Mouse (Mus musculus): ENCODE data around the gene Dedd2.

Dedd2 gene

DNA sequence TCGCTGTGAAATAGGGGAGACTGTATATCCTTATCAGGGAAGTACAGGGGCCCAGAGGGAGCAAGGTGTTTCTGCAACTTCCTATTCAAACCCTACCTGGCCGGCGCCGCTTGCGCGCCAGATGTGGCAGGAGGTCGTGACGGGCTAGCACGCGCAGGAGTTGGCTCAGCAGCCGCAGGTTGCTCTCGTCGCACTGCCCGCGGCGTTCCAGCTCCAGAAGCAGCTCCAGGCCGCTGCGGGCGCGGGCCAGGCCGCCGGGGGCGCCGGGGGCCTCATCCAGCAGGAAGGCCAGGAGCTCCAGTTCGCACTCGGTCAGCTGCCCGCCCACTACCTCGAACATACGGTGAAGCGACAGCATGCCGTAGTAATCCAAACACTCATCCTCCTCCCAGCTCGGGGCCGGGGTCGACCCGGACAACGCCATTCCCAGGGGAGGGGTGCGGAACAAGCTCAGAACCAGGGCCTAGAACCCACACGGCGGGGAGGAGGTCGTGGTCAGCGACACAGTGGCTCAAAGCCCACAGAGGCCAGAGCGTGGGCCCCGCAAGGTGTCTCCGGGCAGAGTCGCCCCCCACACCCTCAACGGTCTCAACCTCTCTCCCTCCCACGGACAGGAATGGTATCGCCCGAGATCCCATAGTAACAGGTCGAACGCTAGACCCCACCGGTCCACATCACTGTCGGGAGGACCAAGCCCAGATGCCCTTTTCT, 1.6 kb downstream of the Dedd2 start:
- DNase-seq, result peak; percentile 41 to 67

GRCm38 (mm10) chr7:25217653-25218395, 2.6 kb downstream of the Dedd2 start:
- peak; percentile 32 to 75 for DNase-seq

DNA sequence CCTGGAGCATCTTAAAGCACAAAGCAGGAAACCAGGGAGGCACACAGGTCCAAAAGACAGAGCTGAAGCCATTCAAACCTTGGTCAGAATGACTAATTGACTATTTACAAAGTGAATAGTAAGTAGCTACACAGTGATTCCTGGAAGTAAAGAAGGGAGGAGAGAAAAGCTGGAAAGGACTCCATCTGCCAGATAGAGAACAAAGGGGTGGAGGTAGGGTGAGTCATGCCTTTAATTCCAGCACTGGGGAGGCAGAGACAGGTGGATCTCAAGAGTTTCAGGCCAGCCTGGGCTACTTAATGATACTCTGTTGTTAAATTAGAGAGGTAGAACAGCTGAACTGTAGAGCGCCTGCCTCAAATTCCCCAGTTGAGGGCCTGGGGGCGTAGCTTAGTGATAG, 6.2 kb downstream of the Dedd2 start:
- no peak for DNase-seq

GRCm38 (mm10) chr7:25213099-25213498, 7.3 kb downstream of the Dedd2 start:
- no peak for DNase-seq

DNA sequence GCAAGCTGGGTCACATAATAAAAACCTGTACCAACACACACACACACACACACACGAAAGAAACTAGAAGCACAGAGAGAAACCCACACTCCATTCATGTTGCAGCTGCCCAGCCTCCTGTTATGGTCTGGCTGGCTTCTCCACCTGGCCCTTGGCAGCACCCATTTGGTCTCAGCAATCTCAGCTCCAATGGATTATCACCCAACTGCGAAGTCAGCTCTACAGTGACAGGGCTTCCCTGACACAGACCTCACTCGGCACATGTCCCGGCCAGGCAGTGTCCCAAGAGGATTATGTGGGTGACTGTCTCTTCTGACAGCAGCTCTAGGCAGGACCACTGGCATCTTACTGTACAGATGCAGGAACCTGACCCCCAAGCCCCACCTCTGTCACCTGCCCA, 9.9 kb downstream of the Dedd2 start:
- DNase-seq, result no peak

DNA sequence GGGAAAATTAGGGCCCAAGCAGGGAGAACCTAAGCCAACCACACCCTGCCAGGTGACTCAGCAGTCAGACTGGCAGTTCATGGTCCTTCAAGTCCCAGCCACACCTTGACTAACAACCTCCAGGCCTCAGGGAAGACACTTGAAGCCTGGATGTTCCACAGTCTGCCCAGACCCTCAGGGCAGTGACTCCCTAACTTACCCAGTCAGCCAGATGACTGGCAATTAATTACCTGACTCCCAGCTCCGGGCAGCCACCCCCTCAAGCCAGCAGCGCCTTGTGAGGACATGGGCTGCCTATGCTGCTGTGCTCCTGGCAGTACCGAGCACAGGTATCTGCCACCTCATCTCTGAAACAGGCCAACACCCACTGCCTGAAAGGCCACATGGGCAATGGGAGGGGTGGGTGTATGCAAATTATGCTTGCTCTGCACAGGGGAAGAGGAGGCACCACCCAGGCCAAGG, 11.2 kb downstream of the Dedd2 start:
- DNase-seq, result no peak

DNA sequence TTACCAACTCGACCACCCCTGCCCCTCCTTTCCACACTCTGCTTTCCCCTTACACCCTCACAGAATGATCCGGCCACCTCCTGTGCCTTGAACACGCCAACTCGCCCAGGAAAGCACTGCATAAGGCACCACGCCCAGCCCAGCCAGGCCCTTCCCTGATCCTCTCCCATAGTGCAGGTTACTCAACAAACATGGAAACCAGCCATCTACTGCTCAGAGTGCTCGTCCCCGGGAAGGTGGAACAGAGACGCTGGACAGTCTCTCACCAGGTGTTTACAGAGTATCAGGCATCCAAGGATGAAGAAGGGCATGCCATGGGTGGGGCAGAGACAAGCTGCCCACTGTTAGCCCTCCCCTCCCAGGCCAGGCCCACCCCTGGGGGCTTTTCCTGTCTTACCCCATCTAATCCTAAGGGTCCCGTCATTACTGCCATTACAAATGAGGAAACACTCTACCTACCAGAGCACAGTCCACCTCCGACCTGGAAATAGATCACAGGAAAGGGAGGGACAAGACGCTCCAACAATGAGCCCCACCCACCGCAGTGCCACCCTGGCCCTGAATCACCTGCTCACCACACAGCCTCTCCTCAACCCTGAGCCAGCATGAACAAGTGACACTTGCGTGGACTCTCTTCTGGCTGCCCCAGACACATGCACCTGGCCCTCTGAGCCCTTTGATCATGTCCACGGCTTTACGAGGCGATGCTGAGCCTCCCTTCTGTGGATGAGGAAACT, 14.2 kb downstream of the Dedd2 start:
- no peak for DNase-seq

DNA sequence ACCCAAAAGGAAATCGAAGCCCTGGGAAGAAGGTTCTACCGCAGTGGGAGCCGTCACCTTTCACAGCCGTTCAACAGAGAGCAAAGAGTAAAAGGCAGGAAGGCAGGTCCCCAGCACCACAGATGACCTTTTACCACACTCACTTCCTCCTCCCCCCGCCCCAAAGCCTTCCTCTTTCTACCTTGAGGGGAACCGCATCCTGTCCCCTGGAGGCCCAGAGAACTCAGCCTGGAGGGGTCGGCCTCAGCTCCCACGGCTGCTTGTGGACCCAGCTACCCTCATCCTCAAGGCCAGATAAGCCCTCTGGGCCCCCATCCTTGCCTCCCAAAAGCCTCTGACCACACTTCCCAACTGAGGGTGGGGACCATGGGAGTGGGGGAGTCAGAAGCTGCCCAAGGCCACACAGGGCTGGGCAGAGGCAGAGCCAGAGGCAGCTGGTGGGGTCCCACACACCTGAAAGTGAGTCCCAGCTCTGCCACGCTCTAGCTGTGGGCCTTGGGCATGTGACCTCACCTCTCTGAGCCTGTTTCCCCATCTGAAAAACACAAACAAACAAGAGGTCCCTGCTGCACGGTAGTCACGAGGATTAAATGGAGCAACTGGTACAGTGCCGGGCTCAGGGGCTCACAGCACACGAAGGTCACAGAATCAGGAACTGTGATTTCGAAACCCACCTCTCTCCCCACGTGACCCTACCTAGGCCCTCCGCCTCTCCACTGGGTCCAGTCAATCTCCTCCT, 14.9 kb downstream of the Dedd2 start:
- DNase-seq, result no peak

- peak in 1 of 2 experiments; percentile 38 for DNase-seq
Observed at GRCm38 (mm10) chr7:25203624-25204023, 16.8 kb downstream of the Dedd2 start.

DNA sequence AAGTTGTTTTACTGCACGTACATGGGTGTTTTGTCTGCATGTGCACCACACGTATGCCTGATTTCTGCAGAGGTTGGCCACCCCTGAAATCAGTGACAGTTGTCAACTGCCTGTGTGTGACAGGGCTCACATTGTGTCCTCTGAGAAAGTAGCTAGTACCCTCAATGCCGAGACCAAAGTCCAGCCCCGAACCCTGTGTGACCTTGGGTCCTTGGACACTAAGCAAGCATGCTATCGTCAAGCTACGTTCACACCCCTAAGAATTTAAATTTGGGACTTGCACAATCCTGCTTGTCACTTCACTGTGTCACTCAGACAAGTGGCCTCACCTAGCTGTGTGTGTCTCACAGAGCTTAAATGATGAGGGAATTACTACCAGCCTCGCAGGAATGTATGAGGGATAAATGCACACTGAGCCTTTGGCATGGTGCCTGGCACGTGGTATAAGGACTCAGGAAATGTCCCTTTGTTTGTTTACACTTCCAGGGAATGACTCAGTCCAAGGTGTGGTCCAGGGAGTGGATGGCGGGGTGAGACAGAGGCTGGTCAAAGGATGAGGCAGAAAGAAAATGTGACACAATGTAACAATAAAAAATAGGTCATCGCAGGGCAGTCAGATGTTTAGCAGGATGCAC, 22.9 kb downstream of the Dedd2 start:
- DNase-seq, result peak in 1 of 2 experiments; percentile 41

DNA sequence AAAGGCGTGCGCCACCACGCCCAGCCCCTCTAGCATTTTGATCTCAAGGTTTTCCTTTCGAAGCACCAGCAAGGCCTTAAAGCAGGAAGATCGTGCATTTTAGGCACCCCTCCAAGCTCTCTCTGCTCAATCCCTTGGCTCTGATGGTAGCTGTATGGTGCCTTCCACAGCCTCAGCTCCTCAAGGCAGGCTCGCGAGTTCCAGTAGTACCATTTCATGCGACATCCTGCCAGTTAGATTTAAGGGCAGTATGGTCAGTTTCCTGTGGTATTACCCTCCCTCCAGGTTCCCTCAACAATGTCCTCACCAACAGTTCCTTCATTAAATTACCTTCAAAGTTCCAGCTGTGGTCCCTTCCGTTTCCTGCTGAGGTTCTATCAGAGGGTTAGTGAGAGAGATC, 24.3 kb downstream of the Dedd2 start:
- no peak for DNase-seq

DNA sequence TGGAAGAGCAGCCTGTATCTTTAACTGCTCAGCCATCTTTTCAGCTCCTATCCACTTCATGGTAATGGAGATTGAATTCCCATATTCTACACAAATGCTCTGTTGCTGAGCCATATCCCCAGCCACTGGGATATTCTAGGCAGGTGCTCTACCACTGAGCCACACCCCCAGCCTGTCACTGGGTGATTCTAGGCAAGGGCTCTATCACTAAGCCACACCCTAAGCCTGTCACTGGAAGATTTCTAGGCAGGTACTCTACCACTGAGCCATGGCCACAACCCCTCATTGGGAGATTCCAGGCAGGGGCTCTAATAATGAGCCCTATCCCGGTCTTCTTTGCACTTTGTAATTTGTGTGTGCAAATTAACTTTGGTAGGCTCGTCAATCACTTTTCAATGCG, 25.3 kb downstream of the Dedd2 start:
- no peak for DNase-seq

DNA sequence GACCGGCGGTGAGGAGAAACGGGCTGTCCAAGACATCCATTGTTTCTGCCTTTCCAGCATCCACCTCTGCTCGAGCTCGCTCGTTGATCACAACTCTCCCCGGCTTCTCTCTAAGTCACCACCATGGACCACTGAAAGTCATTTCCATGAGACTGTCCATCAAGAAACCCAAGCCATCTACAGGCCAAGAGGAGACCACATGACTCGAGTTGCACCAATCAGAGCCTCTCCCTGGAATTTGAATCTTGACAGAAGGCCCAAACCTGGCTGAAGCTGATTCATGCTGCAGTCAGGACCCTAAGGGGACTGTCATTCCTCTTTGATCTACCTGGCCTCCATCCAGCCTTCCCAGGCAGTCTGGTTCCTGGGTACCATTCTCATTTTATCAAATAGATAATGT, 28.3 kb downstream of the Dedd2 start:
- no peak for DNase-seq

DNA sequence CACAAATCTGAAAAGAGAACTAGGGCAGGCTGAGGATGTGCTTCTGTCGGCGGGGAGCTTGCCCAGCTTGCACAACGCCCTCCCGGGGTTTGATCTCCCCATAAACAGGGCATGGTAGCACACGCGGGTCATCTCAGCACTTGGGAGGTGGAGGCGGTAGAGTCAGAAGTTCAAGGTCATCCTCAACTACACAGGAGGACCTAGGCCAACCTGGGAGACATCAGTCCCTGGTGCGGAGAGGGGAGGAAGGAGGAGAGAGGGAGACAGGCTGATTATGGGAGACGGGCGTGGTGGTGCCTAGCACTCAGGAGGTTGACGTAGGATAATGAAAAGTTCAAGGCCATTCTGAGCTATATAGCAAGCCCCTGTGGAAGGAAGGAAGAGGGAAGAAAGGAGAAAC, 29.6 kb downstream of the Dedd2 start:
- DNase-seq, result no peak

DNA sequence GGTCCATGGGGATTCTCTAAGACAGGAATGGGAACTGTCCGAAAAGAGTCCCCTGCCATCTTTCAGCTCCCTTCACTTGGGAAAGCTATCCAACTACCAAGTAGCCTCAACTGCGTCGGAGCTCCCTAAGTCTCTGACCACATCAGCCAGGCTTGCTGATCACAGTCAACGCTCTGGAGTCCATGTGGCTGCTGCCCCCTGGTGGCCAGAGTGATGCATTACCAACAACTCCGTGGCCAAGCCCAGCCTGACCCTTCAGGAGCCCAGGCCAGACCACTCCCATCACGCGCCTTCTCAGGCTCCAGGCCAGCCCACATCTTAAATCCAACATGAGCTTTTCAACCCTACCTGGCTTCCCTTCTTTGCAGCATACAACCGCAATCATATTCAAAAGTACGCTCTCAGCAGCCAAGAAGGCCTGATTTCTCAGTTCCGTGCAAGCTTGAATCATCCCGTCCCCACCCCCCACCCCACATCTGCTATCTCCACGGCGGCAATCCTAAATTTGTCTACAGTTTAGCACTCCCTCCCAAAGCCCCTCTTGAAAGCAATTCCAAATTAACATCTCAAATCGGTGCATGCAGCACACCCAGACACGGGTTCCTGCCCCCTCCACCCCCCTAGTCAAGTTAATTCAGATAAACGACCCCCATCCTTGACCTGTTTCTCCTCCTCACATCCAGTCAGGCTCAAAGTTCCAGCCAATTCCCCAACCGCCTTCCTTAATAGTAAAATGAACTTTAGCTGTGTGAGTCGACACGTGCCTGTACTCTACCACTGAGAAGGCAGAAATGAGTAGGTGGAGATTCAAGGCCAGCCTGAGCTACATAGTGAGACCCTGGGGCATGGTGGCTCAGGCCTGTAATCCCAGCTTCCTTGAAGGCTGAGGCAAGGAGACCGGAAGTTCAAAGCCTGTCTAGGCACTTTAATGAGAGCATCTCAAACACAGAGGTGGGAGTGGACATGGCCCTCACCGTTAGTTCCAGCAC, 32.5 kb downstream of the Dedd2 start:
- DNase-seq, result peak; percentile 84 to 85

GRCm38 (mm10) chr7:25184091-25184490, 36.3 kb downstream of the Dedd2 start:
- no peak for DNase-seq

DNA sequence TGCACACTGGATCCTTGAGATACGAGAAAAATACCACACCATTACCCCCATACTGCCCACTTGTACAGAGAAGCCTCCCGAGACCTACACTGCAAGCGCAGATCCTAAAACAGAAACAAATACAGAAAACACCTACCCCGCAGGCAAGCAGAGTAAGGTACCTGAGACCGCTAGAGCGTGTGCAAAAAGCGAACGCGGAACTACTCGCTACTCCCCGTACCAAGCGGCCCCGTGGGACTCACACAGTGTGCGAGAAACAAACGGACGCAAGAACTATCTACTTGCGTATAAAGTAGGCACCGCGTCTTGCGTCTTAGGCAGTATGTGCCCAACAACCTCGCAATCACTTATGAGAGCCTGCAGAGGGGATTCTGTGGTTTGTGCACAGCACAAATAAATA, 38.6 kb downstream of the Dedd2 start:
- no peak for DNase-seq

DNA sequence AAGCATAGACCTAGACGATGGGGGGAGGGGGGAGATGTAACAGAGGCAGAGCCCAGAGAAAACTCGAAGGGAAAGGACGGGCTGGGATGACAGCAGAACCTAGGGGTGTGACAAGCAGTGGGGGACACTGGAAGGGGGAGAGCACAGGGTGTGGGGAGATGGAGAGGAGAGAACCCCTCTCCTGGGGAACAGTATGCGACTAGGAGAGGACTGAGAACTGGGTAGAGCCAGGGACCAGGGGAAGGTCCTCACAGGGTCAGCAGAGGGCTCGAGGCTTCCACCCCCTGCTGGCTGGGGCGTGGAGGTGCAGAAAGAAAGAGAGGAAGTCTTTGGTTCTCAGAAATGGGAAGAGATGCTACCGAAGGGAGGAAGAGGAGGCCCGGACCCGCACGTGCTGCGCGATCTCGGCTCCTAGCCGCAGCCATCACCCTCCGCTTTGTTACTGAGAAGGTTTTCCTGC, 39.1 kb downstream of the Dedd2 start:
- DNase-seq, result peak in 1 of 2 experiments; percentile 13

GRCm38 (mm10) chr7:25180512-25180911, 39.9 kb downstream of the Dedd2 start:
- DNase-seq, result no peak

DNA sequence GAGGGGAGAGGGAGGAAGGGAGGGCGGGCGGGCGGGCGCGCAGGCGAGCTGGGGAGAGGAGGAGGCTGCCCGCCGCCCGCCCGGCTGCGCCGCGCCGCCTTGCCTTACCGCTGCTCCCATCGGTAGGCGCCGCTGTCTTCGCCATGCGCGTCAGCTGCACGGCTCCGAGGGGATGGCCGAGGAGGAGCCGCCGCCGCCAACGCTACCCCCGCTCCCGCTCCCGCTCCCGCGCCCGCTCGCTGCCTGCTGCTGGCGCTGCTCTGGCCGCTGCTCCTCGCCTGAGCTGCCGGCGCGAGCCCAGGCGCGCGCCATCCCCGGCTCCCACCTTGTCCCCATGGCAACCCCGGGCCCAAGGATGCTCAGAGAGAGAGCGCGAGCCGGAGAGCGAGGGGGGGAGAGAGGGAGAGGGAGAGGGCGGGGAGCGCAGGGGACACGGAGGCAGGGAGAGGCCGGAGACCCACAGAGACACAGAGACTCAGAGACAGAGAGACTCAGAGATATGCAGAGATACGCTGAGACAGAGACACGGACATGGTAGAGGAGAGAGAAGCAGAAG, 40.7 kb downstream of the Dedd2 start, which contains the start of gene Pou2f2:
Gene Pou2f2 (minus strand): TSS at position 121 of the 556 bp plus-strand sequence.
- DNase-seq, result peak; percentile 39 to 70

Measured in kidney, postnatal 25 days (tissue).